Mouse (Mus musculus): ENCODE data around the gene Lnpk.

Lnpk gene

DNA sequence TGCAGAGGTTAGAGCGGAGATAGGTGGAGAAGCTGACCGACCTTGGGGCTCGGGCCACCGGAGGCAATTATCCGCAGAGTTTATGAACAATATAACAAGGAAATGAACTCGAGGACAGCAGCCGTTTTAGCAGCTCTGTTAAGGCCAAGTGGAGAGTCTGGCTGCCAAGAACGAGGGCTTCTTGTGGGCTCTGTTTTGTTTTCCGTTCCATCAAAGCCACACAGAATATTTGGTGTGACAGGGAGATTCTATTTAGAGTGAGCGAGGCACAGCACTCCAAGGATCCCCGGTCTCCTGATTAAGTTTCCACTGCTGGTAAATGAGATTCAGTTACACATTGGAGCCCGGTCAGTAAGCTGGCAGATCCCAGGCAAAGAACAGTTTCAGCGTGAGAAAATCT, 87.8 kb downstream of the Lnpk start:
- no peak for DNase-seq (ENCODE audit: extremely low read depth, insufficient read length, low spot score)

DNA sequence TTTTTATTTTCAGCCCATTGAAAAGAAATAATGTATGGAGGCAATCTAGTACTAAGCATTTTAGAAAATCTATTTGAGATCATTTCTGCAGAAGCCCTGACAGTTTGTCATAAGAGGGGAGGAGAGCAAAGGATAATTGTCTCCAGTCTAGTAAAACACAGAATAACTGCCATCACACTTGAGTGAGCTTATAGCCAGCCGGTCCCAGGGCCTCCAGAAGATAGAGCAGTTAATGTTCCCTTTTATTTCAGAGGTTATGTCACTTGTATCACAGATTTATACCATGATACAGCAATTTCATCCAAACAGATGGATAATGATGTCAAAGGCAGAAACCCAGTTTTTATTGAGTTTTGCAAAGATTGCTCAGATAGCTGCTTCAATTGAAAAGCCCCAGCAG, 89.0 kb downstream of the Lnpk start:
- DNase-seq (ENCODE audit: extremely low read depth, insufficient read length, low spot score) = no peak

DNA sequence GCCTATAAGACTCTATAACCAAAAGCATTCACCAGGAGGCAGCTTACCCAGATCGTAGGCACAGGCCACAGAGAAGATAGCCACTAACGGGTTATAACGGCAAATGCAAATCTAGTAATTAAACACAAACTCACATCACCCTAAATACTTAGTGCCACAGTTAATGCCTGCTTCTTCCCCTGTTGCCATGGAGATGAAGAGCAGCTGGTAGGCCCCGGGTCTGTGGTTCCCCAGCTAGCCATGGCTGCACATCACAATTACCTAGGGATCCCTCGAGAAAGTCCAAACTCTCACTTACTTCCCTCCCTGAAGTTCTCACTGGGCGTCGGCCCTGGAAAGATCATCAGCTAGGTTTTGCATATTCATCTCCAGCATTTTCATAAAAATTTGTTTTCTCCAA, 90.8 kb downstream of the Lnpk start:
- no peak for DNase-seq (ENCODE audit: extremely low read depth, insufficient read length, low spot score)

DNA sequence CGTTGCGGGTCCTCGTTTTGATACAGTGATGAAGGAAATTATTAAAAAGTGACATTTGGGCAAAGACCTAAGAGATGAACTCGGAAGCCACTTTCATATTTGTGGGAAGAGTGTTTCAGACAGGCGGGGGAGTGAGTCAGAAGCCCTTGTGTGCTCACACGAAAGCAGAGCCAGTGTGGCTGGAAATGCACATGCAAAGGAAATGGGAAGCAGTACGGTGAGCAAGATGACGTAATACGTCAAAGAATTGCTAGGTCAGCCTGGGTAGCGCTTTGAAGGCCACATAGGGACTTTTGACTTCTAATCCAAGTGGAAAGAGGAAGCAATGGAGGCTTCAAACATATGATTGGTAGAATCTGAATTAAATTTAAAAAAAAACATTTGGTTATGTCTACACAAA, 96.6 kb downstream of the Lnpk start:
- no peak for DNase-seq (ENCODE audit: extremely low read depth, insufficient read length, low spot score)

DNA sequence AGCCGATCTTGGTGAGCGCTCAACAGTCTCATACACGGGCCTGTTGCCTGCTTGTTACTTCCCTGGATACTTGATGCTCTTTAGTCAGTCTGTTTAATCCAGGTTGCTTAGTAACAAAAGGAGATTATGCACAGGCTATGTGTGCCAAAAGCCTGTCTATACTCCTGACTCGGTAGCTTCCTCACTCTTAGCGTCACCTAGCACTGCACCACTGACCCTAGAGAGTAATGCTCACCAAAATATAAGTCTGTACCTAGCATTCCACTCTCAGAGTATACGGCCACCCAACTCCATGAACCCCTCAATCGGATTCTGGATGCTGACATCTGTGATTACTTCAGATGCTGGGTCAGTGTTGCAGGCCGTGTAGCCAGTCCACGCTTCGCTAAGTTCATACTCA, 97.1 kb downstream of the Lnpk start:
- DNase-seq (ENCODE audit: extremely low read depth, insufficient read length, low spot score) = no peak

Measured in 3134 (cell line).